Mouse (Mus musculus) right cerebral cortex, postnatal 14 days (tissue): ENCODE data around the gene Ptprt.

ENCODE experiments used
- DNase-seq: peaks from one replicate; pipeline ENCODE4 v3.0.0; 2022

Gene Ptprt

DNA sequence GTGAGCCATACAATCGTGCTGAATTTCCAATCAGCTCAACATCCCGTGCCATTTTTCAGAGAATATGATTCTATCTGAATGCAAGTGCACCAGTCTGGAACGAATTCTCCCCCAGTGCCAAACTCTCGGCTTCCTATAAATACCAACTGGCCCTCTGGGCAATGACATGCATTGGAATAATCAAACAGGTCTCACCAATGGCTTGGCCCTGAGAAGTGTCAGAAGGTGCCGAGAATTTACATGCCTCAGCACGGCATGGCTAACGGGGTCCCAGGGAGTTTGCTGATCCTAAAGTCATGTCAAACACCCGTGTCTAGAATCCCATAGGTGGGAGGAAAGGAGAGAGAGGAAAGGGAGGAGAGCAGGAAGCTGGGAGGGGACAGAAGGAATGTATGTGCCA is 251.7 kb downstream of the Ptprt start:
- no peak for DNase-seq

DNA sequence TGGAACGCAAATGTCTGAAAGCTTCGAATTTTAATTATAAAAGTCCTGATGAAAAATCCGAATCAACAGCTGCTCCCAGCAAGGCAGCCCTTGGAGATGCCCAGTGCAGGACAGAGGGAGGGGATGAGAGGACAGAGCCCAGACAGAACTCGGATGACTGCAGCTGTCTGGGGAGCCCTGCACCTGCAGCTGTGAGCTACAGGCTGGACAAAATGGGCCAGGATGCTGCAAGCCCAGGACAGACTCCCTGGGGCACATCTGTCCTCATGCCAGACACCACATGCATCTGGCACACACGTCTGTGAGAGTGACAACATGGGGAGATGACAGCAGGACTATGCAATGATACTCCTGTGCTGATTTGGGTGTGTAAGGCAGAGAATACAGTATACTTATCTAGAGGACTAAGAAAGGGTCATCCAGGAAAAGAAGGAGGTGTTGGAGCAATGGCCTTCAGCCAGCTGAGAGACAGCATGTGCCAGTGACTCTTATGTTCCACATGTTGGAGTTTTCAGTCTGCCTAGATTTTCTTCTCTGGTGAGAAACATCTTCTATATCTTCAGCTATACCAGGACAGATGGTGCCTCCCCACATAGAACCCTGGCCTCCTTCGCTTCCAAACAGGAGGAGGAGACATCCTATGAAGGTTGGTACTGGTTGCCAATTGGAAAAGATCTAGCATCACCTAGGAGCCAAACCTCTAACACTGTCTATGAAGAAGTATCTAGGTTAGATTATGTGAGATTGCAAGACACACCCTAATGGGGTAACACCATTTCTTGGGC is 259.4 kb downstream of the Ptprt start:
- no peak for DNase-seq

DNA sequence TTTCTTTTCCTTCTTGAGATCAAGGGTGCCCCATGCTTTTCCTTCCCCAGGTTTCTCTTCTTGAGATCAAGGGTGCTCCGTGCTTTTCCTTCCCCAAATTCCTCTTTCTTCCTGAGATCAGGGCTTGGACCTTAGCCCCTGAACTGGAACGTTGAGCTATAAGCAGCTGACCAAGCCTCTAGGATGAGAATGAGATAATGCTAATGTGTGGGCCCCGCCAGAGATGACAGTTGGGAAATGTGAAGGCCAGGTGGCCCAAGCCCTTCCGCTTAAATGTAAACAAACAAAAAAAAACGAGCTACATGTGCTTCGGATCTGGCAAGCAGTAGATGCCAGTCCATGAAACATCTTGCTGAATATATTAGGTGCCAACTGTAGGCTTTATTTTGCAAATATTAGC is 266.3 kb downstream of the Ptprt start:
- DNase-seq = no peak

DNA sequence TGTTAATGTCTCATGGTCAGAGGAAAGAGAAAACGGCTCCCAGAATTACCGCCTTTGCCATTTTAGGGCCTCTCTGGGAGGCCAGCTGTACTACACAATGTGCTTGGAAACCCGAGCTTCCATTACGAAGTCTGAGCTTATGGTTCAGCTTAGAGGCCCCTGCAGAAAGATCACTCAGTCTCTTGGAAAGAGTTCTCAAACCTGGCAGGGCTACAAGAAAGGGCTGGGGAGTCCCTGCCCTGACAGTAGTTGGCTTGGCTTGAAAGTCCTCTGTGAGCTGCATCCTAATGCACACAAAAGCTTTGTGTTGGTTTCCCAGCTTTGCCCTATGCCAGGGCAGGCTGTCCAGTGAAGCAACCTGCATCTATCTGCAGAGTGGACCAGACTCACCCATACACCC is 269.1 kb downstream of the Ptprt start:
- no peak for DNase-seq

DNA sequence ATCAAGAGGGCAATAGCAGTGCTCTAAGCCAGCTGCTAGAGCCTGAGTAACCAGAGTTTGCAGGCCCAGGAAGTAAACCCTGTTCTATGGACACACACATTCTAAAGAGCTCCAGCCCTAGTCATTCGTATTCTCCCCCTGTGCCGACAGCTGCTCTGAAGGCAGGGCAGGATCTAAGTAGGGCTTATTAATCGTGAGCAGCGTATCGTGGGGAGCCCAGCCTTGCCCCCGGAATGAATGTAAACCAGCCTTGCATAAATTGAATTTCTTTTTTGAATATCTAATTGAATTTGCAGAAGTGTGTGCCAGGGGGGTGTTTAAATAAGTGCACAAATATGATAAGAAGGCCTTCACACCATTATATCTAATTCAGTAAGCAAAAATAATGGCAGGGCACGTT is 283.6 kb downstream of the Ptprt start:
- DNase-seq = no peak

DNA sequence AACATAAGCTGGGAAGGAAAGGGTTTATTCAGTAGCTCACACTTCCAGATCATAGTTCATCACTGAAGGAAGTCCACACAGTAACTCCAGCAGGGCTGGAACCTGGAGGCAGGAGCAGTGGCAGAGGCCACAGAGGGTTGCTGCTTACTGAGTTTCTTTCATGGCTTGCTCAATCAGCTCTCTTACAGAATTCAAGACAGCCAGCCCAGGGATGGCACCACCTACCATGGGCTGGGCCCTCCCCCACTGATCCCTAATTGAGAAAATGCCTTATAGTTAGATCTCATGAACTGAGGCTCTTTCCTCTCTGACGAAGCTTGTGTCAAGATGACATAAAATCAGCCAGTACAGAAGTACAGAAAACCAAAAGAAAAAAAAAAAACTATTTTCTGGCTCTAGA is 311.9 kb downstream of the Ptprt start:
- no peak for DNase-seq

DNA sequence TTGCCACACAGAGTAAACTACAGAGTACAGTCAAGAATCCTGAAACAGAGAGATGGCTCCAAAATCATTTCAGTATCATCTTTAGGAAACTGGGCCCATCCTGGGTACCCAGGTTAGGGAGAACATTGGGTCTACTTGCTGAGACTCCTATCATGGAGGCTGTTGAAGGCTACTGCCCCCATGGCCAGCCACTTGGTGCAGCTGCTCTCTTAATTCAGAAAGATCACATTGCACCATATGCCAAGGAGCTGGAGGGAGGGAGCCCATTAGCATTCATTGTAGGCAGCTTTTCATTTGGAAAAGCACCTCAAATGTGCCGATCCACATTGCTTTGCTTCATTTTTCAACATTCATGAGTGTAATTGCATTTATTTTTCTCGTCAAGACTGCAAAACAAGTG is 319.1 kb downstream of the Ptprt start:
- DNase-seq = no peak

DNA sequence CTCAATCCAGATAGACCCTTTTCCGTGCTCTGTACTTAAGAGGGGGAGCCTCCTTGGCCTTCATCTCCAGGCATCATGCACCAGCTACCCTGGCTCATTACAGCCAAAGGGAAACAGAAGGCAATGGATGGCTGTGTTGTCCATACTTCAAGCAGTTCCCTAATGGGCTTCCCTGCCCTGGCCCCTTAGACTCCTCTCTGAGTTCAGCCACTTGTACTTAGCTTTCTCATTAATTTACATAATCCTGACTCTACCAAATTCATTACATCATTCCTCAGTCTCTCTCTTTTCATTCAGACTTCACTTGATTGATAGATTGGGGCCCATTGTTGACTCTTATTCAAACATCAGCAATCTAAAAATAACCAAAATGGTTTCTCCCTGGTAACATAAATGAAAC is 320.7 kb downstream of the Ptprt start:
- DNase-seq = no peak

DNA sequence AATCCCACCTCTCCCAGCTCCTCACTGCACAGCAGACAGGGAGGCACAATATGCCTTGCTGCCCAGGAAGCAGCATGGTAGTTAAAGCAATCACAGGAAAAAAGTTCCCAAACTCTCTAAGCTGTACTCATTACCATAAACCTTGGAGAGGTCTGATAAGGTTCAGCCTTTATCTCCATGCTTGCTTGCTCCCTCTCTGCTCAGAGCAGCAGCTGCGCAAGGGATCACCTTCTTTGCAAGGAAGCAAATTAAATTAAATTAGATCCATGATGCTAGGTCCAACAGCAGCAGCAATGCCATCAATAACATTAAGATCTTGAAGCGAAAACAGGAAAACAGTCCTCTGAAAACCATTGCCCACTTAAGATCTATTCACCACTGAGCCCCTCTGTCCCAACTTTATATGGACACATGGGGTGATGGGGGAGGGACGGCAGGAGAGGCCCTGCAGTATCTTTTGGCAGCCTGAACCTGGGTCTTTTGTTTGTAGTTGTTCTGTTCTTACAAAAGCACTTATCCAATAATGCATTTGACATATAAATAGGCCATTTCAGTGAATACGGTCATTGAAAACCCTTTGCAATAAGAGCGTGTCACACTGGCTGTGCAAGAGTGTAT is 328.8 kb downstream of the Ptprt start:
- no peak for DNase-seq

DNA sequence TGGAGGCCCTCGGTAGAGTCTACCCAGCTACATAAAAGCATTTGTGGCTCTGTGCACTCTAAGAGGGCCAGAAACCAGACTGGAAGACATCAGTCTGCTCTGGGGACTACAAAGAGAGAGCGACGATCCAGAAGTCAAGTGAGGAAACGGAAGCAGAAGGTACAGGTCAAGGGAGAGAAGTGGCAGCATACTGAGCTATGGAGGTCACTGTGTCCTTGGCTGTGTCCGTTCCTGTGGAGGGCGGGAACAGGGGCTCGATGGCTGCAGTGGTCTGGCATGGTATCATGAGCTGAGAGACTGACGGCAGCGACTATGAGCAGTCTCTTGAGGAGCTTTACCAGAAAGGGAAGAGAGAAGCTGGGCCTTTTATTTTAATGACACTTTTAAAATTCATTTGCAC is 331.5 kb downstream of the Ptprt start:
- no peak for DNase-seq

DNA sequence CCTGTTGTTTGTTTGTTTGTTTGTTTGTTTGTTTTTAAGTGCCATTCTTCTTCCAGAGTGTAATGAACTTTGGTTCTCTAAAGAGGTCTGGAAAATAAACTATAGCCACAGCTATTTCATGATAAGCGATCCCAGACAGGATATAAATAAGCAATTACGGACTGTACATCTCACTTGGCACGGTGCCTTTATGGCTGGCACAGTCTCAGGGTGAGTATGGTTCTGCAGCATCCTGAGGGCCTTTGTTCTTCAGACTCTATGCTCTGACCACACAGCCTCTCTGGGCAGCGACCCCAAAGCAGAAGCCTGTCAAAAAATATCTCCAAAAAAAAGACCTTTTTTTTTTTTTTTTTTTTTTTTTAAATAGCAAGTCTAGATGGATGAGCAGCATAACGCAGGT is 338.5 kb downstream of the Ptprt start:
- no peak for DNase-seq

DNA sequence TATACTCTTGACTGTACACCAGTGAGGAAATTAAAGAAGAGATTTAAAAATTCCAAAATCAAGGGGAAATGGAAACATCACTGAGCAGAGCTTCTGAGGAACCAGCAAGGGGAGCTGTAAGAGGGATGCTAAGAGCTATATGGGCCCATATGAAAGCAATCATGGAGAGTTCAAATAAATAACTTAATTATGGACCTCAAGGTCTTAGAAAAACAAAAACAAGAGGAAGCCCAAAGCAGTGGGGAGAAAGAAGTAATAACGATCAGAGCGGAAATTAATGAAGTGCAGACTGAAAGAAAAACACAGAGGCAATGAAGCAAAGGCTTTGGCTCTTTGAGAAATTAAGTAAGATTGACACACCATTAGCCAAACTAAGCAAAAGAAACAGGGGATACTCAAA is 353.0 kb downstream of the Ptprt start:
- DNase-seq = no peak

DNA sequence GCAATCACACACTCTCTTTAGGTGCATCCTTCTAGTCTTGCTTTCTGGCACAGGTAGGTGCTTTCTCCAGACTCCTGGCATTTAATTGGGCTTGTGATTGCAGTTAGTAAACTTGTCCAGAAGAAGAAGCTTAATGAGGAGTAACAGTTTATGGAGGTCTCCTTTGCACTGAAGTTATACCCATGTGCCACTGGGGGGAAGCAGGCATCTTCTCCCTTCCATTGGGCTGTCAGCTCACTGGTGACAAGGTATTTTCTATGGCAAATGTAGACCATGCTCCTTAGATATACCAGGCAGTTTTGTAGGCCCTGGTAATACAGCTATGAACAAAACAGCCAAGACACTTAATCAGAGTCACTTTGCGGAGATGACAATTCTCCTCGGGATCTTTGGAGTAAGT is 366.9 kb downstream of the Ptprt start:
- no peak for DNase-seq

DNA sequence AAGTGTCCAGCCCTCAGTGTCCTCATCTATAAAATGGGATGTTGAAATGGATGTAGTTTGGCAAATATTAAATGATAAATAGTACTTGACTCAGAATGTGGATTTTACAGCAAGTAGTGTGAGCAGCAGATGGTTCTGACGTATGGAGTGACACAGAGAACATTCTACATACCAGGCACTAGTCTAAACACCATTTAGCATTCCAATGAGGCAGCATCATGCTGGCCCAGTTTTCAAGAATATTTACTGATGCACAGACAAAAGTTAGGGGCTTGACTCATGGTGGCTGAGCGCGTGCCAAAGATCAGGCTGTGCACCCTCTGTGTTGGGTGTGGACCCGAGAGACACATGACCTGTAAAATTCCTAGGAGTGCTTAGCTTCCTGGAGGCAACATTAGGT is 378.3 kb downstream of the Ptprt start:
- DNase-seq = no peak

DNA sequence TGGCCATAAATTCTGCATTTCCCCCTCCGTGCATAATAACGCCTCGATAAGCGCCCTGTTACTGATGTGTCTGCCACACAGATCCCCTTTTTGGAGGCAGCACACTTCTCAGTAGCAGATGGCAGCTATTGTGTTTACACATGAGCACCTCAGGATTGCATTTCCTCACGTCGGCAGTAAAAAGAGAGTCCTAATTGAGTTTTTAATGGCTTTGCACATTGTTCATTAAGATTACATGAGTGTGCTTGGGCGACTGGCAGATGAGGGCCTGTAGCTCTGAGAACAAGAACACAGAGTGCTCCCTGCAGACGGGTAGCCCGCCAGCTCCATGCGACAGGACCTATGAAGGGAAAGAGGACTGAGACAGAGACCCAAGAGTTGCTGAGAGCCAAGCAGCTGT is 378.8 kb downstream of the Ptprt start:
- DNase-seq = no peak

DNA sequence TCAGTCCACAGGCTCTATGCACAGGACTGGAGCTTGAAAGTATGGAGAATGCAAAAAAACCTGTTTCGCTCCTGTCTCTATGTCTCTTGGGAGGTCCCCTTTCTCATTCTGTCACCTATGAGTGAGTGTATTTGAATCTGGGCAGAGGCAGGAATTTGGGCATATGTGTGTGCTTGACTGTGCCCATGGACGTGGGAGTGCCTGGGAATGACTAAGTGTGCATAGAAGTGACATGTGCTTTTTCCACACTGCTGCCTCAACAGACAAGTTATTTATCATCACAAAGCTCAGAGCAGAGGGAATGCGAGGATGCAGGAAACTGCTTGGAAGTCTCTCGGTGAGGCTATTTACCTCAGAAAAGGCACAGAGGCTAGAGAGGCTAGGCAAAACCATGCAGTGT is 387.1 kb downstream of the Ptprt start:
- no peak for DNase-seq

DNA sequence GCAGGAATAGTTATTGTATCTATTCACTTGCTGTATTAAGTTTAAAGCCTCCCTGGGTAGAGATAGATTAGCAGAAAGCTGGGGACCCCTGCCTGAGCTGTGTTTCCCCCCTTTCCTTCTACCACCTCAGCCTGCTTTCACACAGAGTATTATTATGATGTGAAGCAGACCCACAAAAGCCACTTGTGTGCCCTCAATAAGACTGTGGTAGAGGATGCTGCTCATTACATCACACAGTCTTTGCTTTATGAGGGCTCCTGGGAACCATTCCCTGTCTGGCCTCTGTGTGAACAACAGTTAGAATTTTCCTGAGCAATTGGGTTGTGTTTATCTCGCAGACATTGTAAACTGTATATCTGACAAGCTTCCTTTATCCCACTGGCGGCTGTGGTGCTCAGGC is 409.7 kb downstream of the Ptprt start:
- DNase-seq = no peak

DNA sequence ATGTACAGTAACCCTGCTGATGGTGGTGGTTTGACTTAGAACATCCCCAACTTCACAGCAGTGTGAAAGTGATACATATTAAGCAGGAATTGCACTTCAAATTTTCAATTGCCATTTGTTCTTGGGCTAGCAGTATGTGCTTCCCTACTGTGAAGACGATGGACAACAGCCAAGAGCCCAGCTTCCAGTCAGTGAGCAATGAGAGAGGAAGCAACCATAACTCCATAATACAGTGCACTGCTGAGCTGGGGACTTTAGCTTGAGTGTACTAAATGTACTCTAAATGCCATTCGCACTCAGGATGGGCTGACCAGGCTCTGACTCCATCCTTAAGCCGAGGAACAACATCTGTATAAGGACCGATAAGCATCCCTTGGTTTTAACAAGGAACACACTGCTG is 412.7 kb downstream of the Ptprt start:
- no peak for DNase-seq

DNA sequence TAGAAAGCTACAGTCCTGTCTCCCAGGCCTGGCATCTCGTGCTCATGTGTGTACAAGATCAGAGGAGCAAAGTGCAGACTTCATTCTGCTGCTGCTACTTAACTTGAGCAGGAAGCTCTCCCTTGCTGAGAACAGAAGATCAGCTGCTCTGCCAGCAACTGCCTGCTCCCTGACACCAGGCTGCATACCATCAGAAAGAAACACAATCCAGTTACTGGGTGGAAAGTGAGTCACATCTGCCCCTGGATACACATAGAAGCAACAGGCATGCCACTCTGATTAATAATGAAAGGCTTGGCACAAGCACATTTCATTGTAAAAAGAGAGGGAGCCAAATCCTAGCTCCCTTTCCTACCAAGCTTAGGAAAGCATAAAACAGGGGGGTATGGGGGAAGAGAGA is 438.5 kb downstream of the Ptprt start:
- no peak for DNase-seq

DNA sequence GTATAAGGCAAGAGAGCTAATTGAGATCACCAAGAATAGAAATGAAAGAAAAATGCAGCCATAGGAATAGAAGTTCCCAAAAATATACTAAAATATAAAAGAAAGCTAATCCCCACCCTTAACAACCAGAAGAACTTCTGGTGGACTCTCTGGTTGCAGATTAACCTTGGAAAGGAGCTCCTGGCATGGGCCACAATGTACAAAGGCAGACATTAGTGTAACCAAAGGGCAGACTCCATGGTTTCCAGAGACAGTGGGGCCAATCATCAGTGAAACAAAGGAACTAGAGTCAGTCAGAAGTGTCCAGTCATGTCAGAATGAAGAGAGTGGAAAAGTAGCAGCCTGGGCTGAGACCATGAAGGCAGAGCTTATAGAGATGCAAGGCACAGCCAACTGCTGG is 440.4 kb downstream of the Ptprt start:
- no peak for DNase-seq

DNA sequence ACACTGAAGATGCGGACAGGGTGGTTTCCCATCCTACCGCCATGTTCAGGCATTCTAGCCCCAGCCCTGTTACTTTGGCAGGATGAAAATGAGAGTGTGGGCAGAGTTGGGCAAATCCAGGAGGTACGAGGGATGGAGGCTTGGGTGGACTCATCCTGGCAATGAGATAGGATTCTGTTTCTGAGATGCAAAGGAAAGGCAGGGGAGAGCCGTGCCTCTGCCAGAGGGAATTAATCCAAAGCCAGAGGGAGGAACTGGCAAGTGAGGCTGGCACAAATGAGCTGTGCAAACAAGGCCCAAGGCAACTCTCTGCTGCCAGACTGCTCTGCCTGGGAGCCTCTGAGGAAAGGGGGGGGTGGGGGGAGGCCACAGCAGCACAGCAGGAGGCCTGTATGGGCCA is 441.4 kb downstream of the Ptprt start:
- peak; percentile 17 for DNase-seq

DNA sequence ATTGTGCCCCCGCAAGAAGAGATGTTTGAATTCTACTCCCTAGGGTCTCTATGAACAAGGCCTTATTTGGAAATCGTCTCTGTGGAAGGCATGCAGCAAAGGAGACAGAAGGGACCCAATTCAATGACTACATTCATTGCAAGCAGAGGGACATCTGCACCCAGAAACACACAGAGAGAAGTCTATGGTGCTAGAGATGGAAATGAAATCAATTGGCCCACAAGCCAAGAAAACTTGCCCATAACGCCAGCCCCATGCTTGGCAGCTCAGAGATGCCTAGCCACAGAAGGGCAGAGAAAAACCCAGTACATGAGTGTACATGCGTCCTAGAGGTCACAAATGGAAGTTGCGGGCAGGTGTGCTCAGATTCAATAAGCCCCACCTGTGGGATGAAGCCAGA is 443.1 kb downstream of the Ptprt start:
- DNase-seq = no peak

DNA sequence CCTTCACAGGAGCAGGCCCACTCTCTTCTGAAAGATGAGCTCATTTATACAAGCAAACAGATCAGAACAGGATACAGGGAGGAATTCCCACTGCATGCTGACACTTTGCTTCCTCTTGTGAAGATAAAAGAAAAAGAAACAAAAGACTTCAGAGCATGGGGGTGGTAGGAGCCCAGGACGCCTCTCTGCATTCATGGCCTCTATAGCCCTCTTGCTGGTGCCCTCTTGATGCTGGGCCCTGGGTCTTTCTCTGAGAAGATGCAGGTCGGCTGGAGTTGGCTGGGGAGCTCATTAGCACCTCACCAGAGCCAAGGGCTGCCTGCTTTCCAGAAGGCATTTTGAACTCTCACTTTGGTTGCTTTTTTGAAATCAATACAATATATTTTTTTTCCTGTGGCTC is 448.6 kb downstream of the Ptprt start:
- no peak for DNase-seq

DNA sequence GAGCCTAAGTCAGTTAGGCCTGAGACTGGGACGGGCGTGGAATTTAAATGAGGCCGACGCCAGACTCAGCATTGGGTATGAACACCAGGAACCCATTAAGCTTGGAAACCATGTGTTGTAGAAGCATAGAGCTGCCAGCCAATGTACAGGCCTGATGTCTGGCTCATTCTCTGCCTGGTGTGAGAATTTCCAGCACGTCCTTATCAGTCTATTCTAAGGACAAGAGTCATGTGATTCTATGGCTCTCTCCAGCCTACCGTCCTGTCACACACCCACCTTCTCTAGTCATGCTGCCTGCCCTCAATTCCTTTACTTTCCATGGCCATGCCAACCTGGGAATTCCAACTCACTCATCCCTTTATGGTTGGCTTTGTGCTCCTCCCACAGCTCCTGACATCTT is 450.4 kb downstream of the Ptprt start:
- DNase-seq = no peak

DNA sequence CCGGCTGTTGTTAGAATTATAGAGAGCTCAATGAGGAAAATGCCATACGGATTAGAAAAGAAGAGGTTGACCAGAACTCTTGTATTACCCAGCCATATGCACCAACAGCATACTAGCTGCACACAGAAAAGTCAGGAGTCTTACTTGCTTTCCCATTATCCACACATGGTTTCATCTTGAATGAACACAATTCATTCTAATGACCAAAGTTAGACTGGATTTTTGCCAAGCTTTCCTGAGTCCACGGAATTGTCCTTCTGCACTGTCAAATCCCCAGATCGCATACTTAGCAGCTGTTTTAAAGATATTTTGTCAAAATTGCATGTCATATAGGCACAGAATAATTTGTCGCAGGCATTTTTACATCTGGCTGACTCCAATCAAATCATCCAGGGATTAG is 463.6 kb downstream of the Ptprt start:
- DNase-seq = no peak
